Mouse (Mus musculus): ENCODE results near the gene 2310022A10Rik.

The 2310022A10Rik gene

GRCm38 (mm10) chr7:27591266-27592216, 38.5 kb downstream of the 2310022A10Rik start, which contains the start of gene Akt2:
Gene Akt2, plus strand, starts transcription at chr7:27591552.
- DNase-seq: peak; percentile 100

- peak; percentile 94 for DNase-seq
Observed at GRCm38 (mm10) chr7:27592217-27592929, 39.3 kb downstream of the 2310022A10Rik start.

GRCm38 (mm10) chr7:27592934-27593645, 40.1 kb downstream of the 2310022A10Rik start:
- peak; percentile 97 for DNase-seq

GRCm38 (mm10) chr7:27596586-27597503, 43.8 kb downstream of the 2310022A10Rik start:
- DNase-seq: peak; percentile 97

- no peak for DNase-seq
Observed at GRCm38 (mm10) chr7:27598053-27598452, 45.0 kb downstream of the 2310022A10Rik start.

GRCm38 (mm10) chr7:27601628-27602027, 48.6 kb downstream of the 2310022A10Rik start:
- no peak for DNase-seq

GRCm38 (mm10) chr7:27602161-27602560, 49.1 kb downstream of the 2310022A10Rik start:
- DNase-seq: no peak

- no peak for DNase-seq
Observed at GRCm38 (mm10) chr7:27602835-27603234, 49.8 kb downstream of the 2310022A10Rik start.

- no peak for DNase-seq
Observed at GRCm38 (mm10) chr7:27604661-27605348, 51.8 kb downstream of the 2310022A10Rik start.

GRCm38 (mm10) chr7:27605499-27606285, 52.7 kb downstream of the 2310022A10Rik start:
- peak; percentile 98 for DNase-seq

- no peak for DNase-seq
Observed at GRCm38 (mm10) chr7:27606481-27607254, 53.6 kb downstream of the 2310022A10Rik start.

- peak; percentile 99 for DNase-seq
Observed at GRCm38 (mm10) chr7:27607580-27607979, 54.5 kb downstream of the 2310022A10Rik start.

- no peak for DNase-seq
Observed at GRCm38 (mm10) chr7:27608130-27608529, 55.1 kb downstream of the 2310022A10Rik start.

- peak; percentile 93 for DNase-seq
Observed at GRCm38 (mm10) chr7:27609285-27609684, 56.3 kb downstream of the 2310022A10Rik start.

GRCm38 (mm10) chr7:27609688-27610087, 56.7 kb downstream of the 2310022A10Rik start:
- no peak for DNase-seq

GRCm38 (mm10) chr7:27610370-27610769, 57.3 kb downstream of the 2310022A10Rik start:
- DNase-seq: no peak

- no peak for DNase-seq
Observed at GRCm38 (mm10) chr7:27610871-27611270, 57.8 kb downstream of the 2310022A10Rik start.

- no peak for DNase-seq
Observed at GRCm38 (mm10) chr7:27612940-27613339, 59.9 kb downstream of the 2310022A10Rik start.

GRCm38 (mm10) chr7:27613751-27614499, 60.9 kb downstream of the 2310022A10Rik start:
- DNase-seq: no peak
